Mouse (Mus musculus): Measurements from ENCODE around the gene Gm21746. TPM values are rescaled to one million over a fixed set of nuclear protein-coding genes. Genes with fewer than 3 reads are reported as not detected.

The Gm21746 gene
- polyA plus RNA-seq (2012; rRNA removed; ENCODE audit: low replicate concordance): not detected in 2 replicates

GRCm38 (mm10) chrY:6237895-6238294, at the start of gene Gm21746:
Gene Gm21746, minus strand, starts transcription at chrY:6237995.

GRCm38 (mm10) chrY:6266798-6267197, 29.0 kb upstream of the Gm21746 start, which contains the start of gene Gm20873:
Gene Gm20873, plus strand, starts transcription at chrY:6267098.

Other genes with a start within 250 kb of the Gm21746 start
- gene Gm20873, start 29.1 kb upstream of the Gm21746 start, polyA plus RNA-seq (2012; rRNA removed; ENCODE audit: low replicate concordance): not detected in 2 replicates